Mouse (Mus musculus) embryo, embryonic 9.5 days (tissue): ENCODE measurements around the gene Irx6.
A peak's percentile ranks its signal among the peaks of the same experiment; 100 is the strongest.

ENCODE experiments used
- DNase-seq: peaks from one replicate; pipeline ENCODE4 v3.0.0-alpha.2; 2017; ENCODE audit errors: extremely low spot score

Gene Irx6

GRCm38 (mm10) chr8:92674244-92675128, at the start of gene Irx6:
Gene Irx6 (plus strand): TSS chr8:92674288.
- DNase-seq, result peak; percentile 34

GRCm38 (mm10) chr8:92628711-92629650, 45.1 kb upstream of the Irx6 start:
- DNase-seq, result no peak

GRCm38 (mm10) chr8:92633199-92633598, 40.9 kb upstream of the Irx6 start:
- no peak for DNase-seq

GRCm38 (mm10) chr8:92640820-92641219, 33.3 kb upstream of the Irx6 start:
- DNase-seq, result no peak

- DNase-seq, result peak; percentile 39
Measured at GRCm38 (mm10) chr8:92646637-92647036, 27.5 kb upstream of the Irx6 start.

DNA sequence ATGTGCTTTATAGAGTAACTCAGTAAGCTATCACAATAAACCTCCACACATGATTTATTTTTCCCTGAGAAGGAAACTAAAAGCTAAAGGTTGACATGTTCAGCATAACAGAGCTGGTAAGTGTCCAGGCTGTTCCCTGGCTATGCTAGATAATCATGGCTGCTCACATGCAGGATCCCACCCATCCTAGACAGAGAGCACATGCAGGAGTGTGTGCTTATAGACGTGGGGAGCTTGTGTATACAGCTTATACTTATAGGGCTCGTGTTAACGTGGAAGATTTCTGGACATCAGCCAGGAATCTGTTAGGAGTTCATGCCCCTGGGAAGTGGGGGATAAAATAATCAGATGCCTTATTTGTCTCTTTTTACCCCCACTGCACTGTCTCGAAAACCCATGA, 9.9 kb upstream of the Irx6 start:
- no peak for DNase-seq

DNA sequence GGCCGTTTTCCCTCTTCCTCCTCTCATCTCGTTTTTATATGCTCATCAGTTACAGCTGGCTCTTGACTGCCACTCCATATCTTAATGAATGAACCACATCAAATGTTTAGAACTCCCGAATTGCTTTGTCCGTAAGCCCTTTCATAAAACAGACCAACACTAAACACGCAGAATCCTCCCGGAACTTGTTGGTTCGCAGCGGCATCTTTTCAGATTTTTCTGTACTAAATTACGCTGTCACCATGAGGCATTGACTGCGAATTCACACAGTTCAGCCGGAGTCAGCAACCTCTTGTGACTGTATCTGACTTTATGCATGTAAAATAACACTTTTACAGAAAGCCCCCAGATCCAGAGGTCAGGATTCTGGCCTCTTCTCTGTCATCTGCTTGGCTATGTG, 3.9 kb upstream of the Irx6 start:
- DNase-seq, result no peak

DNA sequence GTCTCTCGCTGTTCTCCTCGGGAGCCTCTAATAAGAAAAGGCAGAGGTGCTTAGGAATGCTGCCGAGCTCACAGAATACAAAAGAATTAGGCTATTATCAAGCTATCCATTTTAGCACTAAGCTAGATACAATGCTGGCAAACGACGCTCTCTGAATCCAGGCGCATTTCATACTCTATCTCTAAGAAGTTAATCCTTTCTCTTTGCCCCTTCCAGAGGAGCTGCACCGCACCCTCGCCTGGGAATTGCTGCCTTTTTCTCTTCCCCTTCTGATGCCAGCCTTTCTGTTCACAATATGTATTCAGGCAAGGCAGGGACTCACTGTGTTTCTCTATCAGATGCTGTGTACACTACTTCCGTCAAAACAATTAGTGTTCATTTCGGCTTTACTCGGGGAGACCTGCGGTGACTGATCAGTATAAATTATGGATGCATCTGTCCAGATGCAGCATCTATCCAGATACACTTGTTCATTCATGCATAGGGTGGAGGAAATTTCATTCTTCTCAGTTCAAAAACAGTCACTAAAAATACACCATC, 3.4 kb upstream of the Irx6 start:
- no peak for DNase-seq

DNA sequence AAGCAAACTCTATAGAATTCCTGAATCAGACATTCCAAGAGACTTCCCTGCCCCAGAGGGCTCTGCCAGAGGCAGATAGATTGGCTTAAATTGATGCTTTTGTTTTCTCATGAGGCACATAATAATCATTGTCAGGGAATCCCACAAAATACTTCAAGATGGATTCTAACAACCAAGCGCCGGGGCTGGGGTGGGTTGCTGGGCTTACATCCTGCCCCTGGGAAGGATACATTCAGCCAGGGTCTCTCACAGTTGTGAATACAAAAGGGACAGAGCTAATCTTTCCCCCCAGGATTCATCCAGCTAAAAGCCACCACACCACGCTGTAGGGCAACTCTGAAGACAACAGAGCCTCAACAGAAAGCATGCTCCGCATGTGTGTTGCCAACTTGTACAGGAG, 2.2 kb upstream of the Irx6 start:
- no peak for DNase-seq

DNA sequence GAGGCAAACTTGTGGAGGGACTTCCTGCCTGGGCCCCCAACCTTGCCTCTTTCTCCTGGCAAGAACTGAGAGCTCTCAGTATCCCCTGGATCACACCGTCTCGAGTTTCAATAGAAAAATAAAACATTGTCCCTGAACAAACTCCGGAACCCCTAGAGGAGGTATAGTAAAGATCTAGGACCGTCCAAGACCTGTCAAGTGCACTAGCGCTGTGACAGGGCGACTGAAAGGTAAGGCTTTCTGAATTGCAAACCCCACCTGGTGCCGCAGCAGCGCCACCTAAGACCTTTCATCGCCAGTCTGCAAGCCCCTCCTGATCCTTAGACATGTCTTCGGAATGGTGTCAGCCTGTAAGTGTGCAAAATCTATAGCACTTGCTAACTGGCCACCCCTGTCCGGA, 987 bp upstream of the Irx6 start:
- DNase-seq, result peak; percentile 20

DNA sequence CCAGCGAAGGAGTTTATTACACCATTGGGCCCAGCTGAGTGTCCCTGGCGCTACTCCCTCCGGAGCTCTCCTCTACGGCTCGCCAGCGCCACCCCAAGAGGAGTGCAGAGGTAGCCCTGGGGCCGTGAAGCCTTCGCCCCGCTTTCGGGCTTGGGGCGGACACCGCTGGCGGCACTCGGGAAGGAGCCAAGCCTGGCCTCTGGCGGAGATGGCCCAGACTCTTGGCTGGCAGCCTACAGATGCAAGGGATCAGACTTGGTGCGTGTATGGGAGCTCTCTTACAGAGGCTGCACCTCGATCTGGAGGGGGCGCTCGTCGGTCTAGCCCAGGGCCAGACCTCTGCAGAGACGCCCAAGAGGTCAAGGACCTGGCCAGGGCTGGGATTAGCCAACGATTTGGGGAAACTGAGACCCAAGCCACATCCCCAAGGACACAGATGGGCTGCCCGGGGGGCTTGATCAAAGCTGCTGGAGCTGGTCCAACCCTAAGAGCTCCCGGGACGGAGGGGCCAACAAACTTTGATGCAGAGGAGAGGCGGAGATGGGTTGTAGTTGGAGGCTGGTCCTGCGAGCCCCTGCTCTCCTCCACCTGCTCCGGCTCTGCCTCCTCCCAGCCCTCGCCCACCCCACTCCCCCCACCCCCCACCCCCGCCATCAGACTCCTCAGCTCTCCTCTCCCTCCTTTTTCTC, 389 bp upstream of the Irx6 start:
- peak; percentile 77 for DNase-seq

DNA sequence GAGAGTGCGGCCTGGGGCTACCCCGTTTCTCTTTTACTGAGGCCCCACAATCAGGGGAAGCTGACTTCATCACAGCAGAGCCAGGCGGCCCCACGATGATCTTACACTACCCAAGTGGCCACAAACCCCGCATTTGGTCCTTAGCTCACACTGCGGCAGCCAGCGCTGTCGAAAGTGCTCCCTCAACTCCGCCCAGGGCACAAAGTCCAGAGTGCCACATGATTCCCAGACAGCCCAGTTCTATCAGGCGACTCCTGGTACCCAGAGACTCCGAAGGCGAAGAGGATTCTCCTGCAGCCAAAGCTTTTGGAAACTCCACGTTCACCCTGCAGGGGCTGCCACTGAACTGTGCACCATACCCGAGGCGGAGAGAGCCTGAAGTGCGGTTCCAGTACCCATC, 4.3 kb downstream of the Irx6 start:
- no peak for DNase-seq

DNA sequence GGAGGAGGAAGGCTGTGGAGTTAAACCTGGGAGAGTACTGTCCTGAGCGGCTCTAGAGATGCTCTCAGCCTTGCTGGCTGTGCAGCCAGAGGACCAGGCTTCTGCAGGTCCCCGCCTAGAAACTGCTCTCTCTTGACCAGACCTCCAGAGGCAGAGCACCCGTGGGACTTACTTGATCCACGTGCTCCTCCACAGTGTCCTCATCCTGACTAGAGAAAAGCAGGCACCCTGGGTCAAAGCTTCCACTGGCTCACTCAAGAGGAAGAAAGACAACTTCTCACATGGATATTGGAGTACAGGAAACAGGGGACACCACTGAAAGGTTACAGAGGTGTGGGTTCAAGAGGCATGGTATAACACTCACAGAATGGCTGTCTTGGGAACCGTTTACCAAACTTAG, 23.3 kb downstream of the Irx6 start:
- no peak for DNase-seq

GRCm38 (mm10) chr8:92698411-92698810, 24.3 kb downstream of the Irx6 start:
- DNase-seq, result no peak

- no peak for DNase-seq
Measured at GRCm38 (mm10) chr8:92699922-92700540, 25.9 kb downstream of the Irx6 start.

DNA sequence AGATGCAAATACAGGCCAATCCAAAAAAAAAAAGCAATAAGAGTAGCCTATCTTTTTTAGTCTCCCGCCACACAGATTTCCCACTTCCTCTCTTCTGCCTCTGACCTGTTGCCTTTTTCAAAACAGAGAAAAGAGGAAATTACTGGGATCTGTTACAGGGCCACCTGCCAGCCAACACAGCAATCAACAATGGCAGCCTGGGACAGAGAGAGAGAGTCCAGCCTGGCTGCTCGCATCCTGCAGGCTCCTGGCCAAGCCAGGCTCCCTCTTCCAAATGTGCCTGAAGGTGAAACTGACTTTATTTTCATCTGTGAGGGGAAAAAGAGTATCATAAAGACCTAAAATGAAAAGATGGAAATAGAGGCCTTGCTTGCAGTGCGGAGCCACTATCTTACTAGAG, 29.3 kb downstream of the Irx6 start:
- DNase-seq, result no peak

DNA sequence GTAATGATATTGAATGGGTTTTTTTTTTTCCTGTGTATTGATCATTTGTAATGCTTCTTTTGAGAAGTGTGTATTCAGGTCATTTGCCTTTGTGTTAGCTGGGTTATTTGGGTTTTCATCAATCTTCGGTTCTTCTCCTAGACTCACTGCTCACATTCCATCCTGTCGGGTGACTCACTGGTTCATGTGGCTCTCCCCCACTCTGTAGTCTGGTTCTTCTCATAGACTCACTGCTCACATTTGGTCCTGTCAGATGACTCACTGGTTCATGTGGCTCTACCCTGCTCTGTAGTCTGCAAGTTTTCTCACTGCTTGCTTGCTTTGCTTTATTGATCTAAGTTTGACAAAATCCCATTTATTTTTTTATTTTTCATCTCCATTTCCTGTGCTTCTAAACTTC, 32.2 kb downstream of the Irx6 start:
- no peak for DNase-seq

DNA sequence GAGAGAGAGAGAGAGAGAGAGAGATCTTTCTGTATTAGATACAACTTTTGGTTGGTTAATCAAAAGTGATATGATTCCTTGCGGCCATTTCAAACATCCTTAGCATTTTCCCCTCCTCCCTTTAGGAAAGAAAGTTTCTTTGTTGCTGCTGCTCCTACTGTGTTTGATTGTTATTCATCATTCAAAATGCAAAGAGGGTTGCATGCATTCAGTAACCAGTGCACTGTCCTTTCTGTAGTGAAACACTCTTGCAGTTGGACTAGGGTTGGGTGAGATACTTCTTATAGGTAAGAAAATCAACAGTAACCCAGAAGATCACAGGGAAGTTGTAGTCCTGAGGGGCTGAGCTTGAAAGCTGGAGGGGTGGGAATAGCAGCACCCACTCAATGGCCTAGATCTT, 39.2 kb downstream of the Irx6 start:
- no peak for DNase-seq

DNA sequence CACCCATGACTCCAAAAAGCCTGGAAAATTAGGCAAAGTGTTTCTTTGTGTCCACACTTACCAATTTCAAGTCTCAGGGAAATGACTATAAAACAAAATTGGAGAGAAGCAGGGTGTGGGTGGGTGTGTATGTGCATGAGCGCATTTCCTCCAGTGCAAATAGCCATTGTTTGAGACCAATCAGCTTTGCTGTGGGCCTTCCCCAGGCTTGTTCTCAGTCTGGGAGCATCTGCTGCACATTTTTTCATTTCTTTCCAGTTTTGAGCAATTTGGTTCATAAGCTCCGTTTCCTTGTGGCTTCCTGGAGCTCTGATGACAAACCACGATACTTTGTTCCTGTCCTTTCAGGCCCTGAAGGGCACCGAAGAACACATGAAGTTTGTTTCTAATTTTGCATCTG, 43.3 kb downstream of the Irx6 start:
- DNase-seq, result no peak

DNA sequence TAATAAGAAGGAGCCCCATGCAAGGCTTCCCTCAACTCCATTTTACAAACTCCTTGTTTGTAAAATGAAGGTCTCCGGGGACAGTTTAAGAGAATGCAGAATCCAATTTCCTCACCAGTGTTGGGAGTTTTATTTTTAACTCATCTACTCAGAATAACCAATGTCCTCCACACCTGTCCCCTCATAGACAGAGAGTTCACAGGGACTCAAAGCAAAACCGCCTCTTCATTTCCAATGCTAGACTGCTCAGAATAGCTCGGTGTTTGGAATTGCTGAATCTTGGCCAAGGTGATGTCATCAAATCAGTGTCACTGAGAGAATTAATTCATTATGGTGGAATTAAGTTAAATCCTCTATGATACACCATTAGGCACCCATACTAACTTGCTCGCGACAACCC, 44.0 kb downstream of the Irx6 start:
- DNase-seq, result no peak

GRCm38 (mm10) chr8:92721266-92721935, 47.3 kb downstream of the Irx6 start:
- DNase-seq, result peak; percentile 51
